Mouse (Mus musculus): ENCODE measurements at regions not wholly inside any gene's neighbourhood (a gene's known extent, or its start where the extent isn't known, plus 50 kb on each side); places are given as distances from the start of the nearest gene placed in this dataset.

DNA sequence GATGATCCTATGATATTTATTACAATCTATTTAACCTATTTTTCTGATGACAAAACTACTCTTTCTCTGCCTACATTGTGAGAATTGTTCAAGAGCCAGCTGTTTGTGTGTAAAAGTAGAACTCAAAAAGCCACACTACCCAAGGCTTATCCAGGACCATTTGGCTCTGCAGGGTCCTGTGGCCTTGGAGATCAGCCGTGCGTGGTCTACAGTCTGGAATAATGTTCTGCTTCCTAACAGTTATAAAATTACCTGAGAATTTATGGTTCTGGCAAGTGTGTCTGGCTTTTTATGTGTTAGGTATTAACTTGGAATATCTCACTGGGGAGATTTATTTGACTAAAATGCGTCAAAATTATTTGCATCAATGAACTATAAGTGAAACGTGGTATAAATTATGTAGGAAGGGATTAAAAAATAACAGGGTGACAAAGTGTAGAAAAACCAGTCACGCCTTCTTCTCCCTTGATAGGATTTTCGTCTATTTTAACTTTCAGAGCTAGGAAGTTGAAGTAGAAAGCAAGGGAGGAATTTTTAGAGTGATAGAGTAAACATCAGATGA lies 1789.0 kb upstream of the Gm7489 start:
- intact Hi-C loops (cut with DNase I), result no loop called here

DNA sequence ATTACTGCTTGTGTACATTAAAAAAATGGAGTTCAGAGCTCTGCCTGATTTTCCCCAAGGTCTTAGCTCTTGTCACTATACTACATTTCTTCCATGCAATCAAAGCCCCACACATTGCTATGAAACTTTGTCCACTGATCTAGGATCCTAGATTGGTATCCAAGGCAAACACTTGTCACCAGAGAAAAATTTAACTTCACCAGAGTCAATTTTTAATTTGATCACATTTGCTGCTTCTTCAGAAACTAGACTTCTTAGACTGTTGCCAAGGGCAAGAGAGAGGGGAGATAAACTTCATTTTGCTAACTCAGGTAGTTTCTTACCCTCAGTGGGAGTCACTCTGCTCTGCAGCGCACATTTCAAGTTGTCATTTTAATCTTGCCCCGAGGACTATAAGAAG lies 1775.9 kb upstream of the Gm7489 start:
- intact Hi-C loops (cut with DNase I), result no loop called here

DNA sequence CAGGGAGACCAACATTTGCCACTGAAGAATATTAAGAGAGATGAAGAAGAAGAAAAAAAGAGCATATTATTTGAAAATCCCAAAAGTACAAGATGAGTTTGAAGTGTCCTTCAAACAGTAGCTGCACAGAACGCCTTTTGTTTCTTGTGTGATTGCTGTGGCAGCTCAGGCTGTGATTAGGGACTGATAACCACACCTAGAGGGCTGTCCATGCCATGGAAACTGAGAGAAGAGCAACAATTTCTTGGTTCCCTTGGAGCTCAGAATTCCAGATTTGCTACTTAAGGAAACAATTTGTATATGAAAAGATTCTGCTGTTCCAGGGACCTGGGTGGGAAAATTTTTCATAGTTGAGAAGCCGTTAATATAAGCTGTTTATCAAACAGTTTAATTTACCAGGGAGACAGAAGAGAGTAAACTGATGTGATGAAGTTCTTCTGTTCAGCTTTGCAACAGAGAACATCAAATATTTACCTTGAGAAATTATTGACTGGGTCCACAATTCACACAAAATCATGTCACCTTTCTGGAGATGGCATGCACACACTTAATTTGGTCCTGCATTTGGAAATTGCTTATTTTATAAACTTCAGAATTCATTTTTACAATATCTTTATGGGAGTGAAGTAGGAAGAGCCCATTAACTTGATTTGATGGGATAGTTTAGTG lies 1770.2 kb upstream of the Gm7489 start:
- intact Hi-C loops (cut with DNase I), result no loop called here

DNA sequence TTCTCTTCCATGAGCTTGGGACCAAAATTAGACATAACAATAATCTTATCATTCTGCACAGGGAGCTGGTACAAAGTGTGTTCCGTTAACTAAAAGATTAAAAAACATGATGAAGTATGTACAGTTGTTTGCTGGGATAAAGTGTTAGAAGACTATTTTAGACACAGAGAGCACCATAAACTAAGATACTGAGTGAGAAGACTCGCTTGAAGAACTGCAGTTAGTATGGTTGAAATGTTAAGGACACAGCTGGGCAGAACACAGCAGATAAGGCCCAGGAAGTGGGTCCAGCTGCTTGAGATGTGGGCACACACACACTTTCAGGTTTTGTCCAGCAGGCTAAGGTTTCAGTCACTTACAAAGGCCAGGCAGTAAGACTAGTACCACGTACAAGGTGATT lies 1748.0 kb upstream of the Gm7489 start:
- intact Hi-C loops (cut with DNase I), result no loop called here

DNA sequence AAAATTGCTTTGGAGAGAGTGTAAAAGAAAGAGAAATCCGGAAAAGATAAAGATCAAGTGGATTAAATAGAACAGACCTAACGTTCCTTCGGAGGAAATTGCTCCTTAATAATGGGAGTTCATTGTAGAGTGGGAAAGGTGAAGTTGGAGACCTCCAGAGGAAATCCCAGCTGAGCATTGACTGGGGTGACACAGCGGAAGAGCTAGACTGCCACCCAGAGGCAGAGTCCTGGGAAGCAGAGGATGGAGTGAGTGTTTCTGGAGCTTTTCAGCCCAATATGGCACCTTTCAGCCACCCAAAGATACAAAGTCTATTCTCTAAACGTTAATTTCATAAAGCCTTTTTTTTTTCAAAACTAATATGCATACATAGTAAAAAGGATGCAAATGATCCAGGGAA lies 1731.3 kb upstream of the Gm7489 start:
- intact Hi-C loops (cut with DNase I), result loop anchor here (2.0 to 10.0 kb wide), 3 partner anchors 133 to 379 kb away; no protein-coding TSS in a partner anchor

DNA sequence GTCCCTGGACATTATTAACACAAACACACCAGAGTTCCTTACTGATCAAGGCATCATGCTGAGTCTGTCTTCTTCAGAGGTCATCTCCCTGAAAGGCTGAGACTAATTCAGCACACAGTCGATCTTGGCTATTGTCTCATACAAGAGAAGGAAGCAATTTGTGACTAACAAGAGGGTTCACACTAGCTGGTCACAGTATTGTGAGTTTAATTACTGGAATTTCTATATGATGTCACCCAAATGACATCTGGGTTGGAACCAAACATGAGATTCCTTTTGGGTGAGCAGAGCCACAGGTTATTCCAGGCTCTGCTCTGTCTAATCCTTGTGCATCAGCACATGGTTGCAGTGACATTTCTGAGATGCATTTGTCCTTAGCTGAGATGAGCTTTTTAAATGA lies 1728.9 kb upstream of the Gm7489 start:
- intact Hi-C loops (cut with DNase I), result loop anchor here (10.0 kb wide), 1 partner anchor 381 kb away; no protein-coding TSS in a partner anchor

DNA sequence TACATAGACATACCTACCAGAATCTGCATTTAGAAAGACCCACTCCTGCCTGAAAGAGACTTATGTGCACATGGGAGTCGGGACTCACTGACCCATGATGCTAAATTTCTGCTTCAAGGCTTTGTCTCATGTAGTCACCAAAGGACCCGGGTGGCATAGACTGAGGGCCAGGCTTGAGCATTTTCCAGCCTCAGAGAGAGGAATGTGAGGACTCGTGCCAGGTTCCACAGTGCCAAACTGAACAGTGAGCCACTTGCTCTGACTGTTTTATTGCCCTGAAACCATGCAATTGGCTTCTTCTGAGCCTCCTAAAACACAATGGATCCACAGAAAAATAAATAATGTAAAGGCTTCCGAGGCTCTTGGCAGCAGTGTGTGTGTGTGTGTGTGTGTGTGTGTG lies 1727.9 kb upstream of the Gm7489 start:
- intact Hi-C loops (cut with DNase I), result loop anchor here (10.0 kb wide), 1 partner anchor 382 kb away; no protein-coding TSS in a partner anchor

DNA sequence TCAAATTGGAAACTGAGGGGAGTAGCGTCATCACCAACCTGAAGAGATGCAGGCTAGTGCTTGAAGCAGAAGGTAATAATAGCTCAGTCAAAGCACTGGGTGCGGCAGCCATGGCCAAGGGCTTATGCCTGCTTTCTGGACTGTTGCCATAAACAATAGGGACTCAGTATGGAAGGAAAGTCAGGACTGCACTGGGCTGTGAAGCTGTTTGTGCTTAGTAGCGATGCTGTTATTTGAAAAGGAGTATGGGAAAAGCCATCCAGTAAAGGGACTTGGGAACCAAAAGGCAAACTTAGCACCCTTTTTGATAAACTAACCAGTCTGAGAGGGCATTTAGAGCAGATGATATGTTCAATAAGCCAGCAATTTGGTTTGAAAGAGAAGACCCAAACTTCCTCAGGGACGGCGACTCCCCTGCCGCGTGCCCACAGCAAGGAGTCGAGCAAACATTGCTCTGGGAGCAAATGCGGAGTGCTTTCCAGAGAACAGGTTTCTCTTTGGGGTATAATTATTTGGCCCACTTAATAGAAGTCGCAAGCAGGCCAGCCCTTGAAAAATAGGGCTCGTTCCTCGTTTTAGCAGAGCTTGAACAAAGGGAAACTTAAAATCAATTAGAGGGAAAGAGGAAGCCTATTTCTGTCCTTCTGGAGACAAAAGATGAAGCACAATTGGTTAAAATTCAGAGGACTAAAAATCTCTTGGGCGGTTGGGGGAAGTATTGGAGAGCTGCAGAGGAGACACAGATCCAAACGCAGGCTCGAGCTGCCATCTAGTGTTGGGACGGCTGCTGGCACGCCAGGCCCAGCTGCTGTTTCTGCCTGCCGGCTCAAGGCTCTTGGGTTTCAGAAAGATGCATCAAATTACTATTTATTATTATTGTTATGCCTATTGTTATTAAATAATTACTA lies 1724.3 kb upstream of the Gm7489 start:
- intact Hi-C loops (cut with DNase I), result loop anchor here (2.0 to 10.0 kb wide), 3 partner anchors 250 to 466 kb away; no protein-coding TSS in a partner anchor

DNA sequence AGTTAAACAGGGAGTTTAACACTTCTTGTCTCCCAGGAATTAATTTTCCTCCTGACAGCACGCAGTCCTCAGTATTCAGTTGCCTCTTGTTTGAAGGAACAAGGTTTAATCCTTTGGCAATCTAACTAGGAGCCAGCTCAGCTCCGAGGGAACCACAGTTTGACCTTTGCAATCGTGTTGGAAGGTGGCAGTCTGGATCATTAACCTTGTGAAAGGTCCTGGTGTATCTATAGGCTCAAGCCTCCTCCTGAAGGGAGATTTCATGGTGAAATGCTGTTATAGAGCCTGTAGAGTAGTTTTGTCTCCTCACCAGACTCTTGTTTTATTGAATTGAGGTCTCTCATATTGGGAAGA lies 1723.6 kb upstream of the Gm7489 start:
- intact Hi-C loops (cut with DNase I), result loop anchor here (2.0 to 10.0 kb wide), 3 partner anchors 250 to 466 kb away; no protein-coding TSS in a partner anchor

DNA sequence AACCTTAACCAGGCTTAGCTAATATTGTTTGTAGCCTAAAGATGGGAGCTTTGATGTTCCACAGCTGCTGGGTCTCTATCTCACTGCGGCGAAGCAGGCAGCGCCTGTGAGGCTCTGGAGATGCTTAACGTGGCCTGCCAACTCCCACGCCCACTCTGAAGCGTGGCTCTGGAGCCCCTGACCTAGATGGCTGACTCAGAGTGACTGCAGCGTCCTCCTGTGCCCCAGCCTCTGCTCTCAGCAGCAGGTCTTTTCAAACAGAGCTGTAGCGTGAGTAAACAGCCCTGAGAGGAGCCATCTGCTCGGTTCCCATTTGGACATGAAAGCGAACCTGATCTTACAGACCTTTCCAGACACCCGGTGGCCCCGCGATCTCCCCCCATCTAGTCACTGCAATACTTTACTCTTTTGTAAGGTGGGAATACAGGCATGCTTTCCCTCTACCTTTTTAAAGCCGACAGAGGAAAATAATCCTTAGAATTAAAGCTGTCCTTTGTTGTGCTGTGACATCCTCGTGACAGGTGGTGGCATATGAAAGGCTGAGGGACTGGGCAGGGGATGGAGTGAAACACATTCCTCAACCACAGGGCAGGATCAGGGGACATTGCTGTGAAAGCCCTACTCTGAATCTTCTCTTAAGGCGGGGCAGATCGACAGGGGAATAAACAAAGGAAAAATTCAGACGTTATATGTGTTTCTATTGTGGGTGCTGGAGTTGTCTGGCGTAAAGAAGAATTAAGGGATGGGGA lies 1723.0 kb upstream of the Gm7489 start:
- intact Hi-C loops (cut with DNase I), result loop anchor here (2.0 to 10.0 kb wide), 3 partner anchors 251 to 467 kb away; no protein-coding TSS in a partner anchor

DNA sequence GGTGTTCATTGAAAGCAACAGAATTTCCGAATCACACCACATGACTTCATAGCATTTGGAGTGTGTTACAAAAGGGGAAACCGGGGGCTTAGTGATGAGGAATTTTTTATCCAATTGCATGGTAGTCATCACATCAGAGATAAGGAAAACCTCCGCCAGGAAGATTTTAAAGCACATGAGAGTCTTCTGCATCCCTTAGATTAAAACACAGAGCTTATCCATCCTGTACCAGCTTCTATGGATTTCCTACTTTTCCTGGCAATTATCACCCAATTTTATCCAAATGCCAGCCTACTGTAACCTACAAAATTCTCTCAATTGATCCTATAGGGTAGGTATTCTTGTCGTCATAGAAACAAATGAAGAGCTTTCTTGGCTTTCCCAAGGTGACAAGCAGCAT lies 1718.6 kb upstream of the Gm7489 start:
- intact Hi-C loops (cut with DNase I), result loop anchor here (10.0 kb wide), 1 partner anchor 471 kb away; no protein-coding TSS in a partner anchor

DNA sequence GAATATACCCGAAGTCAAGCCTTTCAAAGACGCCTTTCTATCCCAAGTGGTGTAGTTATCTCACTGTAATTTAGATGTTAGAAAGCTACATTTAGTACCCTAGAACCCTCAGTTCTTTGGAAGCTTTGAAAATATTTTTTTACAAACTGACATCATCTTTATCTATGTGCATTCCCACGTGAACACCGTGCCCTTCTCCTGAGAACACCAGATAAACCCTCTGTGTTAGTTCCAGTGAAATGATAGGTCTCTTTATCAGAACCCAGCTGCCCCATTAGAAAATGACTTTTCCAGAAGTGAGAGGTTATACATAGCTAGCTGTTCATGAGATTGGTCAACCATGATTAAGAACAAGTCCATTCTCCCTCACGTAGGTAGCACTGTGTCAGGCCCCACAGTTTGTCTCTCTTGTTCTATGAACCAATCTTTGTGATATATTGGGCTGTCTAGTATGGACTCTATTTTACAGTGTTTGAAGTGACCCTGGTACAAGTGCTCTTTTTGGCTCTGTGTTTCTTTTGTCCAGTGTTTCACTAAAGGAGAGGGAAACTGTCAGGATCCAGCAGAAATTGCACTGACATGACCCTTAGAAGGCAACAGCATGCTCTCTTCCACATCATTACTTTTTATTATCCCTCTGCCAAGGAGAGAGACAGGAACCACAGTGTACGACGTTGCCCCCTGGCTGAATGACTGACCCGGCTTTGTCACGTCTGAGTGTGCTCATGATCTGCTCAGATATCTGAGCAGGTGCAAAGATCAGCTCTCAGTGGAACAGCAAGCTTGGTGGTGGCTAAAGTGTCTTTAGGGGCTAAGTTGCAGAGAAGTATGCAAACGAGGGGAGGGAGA lies 1717.9 kb upstream of the Gm7489 start:
- intact Hi-C loops (cut with DNase I), result loop anchor here (10.0 kb wide), 1 partner anchor 472 kb away; no protein-coding TSS in a partner anchor

DNA sequence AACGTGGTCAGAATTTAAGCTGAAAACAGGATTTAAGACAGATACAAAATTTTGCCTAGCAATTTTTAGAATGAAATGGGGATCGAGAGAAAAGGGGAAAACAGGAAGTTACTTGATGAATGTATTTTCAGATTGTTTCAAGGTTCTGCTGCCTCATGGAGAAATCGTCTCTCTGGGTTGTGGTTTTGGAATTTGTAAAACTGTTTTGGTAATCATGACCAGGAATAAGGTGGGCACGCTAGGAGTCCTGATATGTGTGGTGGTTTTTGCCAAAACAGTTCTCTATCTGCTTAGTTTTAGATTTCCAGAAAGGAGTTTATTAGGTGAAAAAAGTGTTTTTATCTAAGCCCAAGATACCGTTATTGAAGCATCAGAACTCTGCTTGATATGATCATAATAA lies 1716.9 kb upstream of the Gm7489 start:
- intact Hi-C loops (cut with DNase I), result loop anchor here (10.0 kb wide), 1 partner anchor 473 kb away; no protein-coding TSS in a partner anchor

DNA sequence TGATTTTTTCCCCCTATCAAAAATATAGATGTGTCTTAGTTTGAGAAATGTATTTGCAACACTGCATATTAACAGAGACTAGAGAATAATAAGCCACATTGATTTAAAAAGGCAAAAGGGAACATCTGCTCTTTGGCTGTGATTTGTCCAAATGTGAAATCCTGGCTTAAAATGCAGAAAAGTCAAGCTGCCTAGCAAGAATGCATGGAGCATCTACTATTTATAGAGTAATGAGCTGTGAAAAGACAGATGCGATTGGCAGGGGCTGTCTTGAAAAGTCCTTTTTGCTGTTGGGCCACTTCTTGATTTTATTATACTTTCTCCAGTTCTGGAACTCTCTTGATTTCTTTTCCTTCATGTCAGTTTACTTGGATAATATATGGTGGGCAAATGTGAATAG lies 1707.8 kb upstream of the Gm7489 start:
- intact Hi-C loops (cut with DNase I), result no loop called here

DNA sequence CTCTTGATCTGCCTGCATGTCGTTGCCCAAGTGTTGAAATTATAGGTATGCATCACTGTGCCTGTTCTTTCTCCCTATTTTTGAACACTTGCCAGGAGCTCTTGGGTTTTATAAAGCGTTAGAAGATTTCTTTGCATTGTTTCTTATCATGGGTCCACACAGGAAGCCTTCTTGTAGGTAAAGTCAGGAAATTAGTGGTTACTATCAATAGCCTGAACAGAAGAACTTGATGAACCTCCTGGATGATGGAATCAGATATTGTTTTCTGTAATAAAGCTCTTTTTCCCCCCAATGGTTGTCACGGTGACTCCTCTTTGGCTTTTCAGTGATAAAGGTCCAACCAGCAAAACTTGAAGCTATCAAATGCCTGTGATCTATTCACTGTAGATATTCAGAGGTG lies 1706.0 kb upstream of the Gm7489 start:
- intact Hi-C loops (cut with DNase I), result no loop called here

DNA sequence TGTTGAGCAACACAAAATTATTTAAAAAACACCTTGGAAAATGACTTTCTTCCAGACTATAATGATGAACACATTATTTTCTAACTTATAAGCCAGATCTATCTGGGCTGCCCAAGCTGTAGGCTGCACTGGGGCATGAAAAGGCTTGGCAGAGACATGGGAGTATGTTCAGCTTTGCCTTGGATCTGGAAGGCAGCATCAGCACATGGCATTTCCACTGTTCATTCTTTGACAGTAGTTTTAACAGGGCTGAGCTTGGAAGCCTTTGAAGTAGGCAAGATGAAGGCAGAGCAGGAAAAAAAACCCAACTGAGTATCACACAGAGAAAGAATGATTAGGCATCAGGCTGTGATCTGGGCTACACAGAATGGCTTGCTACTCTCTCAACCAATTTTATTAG lies 1705.3 kb upstream of the Gm7489 start:
- intact Hi-C loops (cut with DNase I), result no loop called here

DNA sequence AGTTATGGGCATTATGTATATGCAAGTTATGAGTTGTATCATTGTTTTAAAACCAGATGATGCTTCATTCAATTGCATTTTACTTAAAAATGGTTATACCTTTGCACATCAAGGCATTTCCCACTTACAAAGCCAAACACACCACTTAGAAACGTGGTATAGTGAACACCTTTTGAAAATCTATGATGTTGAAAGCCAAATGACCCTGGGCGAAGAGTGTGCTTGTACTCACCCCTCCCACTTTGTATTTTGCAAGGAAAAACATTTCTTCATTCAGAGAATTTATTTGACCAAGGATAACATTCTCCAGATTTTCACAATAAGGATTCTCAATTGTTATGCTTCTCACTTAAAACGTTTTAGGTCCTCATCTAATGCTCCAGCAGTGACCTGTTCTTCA lies 1693.5 kb upstream of the Gm7489 start:
- intact Hi-C loops (cut with DNase I), result no loop called here

DNA sequence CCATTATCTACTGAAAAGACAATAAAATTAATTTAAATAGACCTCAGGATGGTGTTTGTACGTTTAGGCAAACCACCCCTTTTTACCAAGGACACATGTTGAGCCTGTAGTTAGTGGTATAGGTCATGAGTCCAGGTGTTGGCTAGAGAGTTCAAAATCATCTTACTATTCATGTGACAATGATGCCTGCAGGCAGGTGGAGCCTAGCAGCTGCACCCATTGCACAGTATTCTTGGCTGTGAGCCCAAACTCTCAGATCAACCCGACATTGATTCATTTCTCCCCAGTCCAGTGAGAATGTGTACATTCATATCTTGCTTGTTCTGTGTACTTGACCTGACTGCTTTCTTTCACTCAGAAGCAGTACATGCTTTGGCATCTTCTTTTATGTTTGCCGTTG lies 1677.4 kb upstream of the Gm7489 start:
- intact Hi-C loops (cut with DNase I), result no loop called here

DNA sequence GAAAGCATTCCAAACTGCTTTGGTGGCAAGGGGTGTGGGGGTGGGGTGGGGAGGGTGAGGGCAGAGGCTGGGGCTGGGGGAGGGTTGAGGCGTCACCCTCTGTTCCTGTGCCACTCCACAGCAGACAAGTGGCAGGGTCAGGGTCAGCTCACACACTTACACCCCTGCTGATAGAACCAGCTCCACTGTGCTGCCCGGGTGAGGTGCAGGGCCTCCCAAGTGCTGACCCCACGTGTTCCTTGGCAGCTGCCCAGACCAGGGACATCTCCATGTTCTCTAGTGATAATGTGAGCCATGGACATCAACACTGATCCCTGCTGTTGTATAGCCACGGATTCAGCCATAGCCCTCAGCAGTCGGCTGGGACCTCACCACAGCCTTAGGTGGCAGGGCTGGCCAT lies 1652.3 kb upstream of the Gm7489 start:
- intact Hi-C loops (cut with DNase I), result no loop called here

DNA sequence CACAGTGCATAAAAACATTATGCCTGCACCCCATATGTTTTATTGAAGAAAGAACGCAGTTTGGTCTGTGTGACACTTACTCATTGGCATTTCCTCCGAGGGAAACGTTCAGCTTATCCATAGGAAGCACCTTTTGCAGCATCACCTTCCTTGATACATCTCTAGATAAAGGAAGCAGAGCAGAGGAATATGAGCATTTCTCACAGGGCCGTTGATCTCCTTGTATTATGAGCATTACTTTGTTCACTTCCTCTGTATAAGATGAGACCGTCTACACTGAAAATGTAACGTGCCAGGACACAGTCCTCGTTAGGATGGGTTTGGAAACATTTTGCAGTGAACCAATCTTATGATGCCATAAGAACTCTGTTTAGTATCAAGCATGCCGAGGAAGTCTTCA lies 1648.5 kb upstream of the Gm7489 start:
- intact Hi-C loops (cut with DNase I), result no loop called here
